Mouse (Mus musculus) MEL (cell line): ENCODE measurements around the gene Klhl25.

Experiments used
- CTCF ChIP-seq, 3 experiments: IDR thresholded peaks in 2 of 3; conservative IDR thresholded peaks in 1 of 3; 2 replicates each; pipeline ENCODE4 v1.5.1; 2011 to 2012; ENCODE audit warnings: low read length in 3 of 3, low read depth in 2 of 3, mild to moderate bottlenecking in 2 of 3, improper control_type of control experiment in 1 of 3, inconsistent platforms in 1 of 3, mixed read lengths in 1 of 3, moderate library complexity in 1 of 3; ENCODE audit not compliant: control insufficient read depth in 1 of 3, insufficient read depth in 1 of 3, poor library complexity in 1 of 3, severe bottlenecking in 1 of 3
- MAX ChIP-seq: IDR thresholded peaks from 2 replicates; pipeline ENCODE4 v1.6.1; 2011; ENCODE audit warnings: low read length, improper control_type of control experiment
- POLR2A ChIP-seq, 2 experiments: IDR thresholded peaks; 2 replicates each; pipeline ENCODE4 v1.6.1; 2011 to 2012; ENCODE audit warnings: low read length in 2 of 2, mild to moderate bottlenecking in 2 of 2, control low read depth in 1 of 2, improper control_type of control experiment in 1 of 2, low read depth in 1 of 2, moderate library complexity in 1 of 2; ENCODE audit not compliant: control insufficient read depth in 1 of 2, insufficient read depth in 1 of 2, poor library complexity in 1 of 2
- TCF12 ChIP-seq: IDR thresholded peaks from 2 replicates; pipeline ENCODE4 v1.6.1; 2014; ENCODE audit warnings: low read depth, mild to moderate bottlenecking, inconsistent platforms, low read length, improper control_type of control experiment, moderate library complexity
- UBTF ChIP-seq: IDR thresholded peaks from 2 replicates; pipeline ENCODE4 v1.6.1; 2012; ENCODE audit warnings: low read depth, mild to moderate bottlenecking, inconsistent platforms, low read length, improper control_type of control experiment, moderate library complexity, borderline replicate concordance; ENCODE audit not compliant: insufficient read depth
- USF1 ChIP-seq: IDR thresholded peaks from 2 replicates; pipeline ENCODE4 v1.6.1; 2014; ENCODE audit warnings: low read depth, mild to moderate bottlenecking, inconsistent platforms, low read length, improper control_type of control experiment, moderate library complexity

DNA sequence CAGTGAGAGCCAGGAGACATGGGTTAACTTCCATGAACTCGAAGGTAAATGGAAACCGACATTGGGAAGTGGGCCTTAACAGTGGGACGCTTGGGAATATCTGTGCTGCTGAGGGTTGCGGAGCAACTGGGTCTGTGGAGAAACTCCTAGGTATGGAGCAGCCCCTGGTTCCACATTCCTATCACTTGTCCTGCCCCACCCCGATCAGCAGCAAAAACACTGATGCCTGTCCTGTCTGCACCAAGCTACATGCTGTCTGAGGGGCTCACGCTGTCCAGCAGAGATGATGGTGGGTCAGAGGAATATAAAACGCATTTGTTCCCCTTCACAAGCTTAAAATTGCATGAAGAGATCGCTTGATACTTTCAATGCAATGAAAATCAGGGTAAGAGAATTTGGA, 32.1 kb downstream of the Klhl25 start:
- TF ChIP-seq CTCF (IDR thresholded peaks at IDR 0.05 in 2 of 3, conservative IDR thresholded peaks at IDR 0.05 in 1 of 3; ENCODE audit: control insufficient read depth in 1 of 3, insufficient read depth in 1 of 3, low read depth in 2 of 3, low read length in 3 of 3, poor library complexity in 1 of 3, severe bottlenecking in 1 of 3) (no peak), USF1 (no peak), POLR2A (IDR thresholded peaks at IDR 0.05; ENCODE audit: control insufficient read depth in 1 of 2, insufficient read depth in 1 of 2, low read depth in 1 of 2, low read length in 2 of 2, poor library complexity in 1 of 2) (no peak), MAX (no peak), TCF12 (no peak), UBTF (no peak)
